16 mouse cellular contexts compared by ENCODE assay signal in the genomic region with DNA sequence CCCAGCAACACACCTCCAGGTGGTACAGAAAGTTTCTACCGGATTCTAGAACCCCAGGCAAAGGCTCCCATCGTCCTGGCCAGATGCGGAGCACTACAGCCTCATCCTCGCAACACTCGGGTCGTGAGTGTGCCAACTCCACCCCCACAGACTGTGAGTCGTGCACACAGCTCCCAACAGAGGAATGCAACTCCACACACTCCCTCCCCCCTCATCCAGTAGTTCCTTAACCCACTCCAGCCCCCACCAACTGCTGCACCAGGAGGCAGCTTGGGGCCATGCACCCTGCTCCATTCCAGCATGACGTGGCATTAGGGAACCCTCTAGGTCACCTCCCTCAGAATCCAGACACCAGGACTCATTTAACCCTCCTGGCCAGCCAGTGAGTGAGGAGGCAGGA. TPM values are rescaled to one million over a fixed set of nuclear protein-coding genes. Genes with fewer than 3 reads are reported as not detected.
DNase-seq lines count a peak whose midpoint lies in the region; ATAC-seq and TF ChIP-seq lines count a peak whose summit lies in the region.
"Had no signal": no experiment of that assay in that cellular context is flagged by ENCODE, and none has a peak within 500 bp of the region (broad histone marks: within the 10 kb centered on the region; RNA-seq: fewer than 3 reads in every experiment).

No protein-coding gene starts in this region.

- H3K9me3 ChIP-seq in intestine, embryonic 16.5 days (ENCODE audit: control insufficient read depth, low read length): no peaks in the 10 kb centered on the region
- H3K9me3 ChIP-seq in intestine, postnatal 0 days (ENCODE audit: control insufficient read depth): no peaks in the 10 kb centered on the region
- no peaks in the 10 kb centered on the region for H3K9me3 ChIP-seq in stomach, embryonic 15.5 days
- H3K9me3 ChIP-seq in stomach, postnatal 0 days (ENCODE audit: control insufficient read depth, low read length): no peaks in the 10 kb centered on the region
- H3K9me3 ChIP-seq in kidney, embryonic 16.5 days (ENCODE audit: low read length): no peaks in the 10 kb centered on the region
- H3K9me3 ChIP-seq: embryonic facial prominence, embryonic 13.5 days; forebrain, embryonic 15.5 days; hindbrain, embryonic 13.5 days; limb, embryonic 13.5 days had no signal

- DNase-seq in stomach, postnatal 0 days (ENCODE audit: low spot score): no peak
- no peak for DNase-seq in ovary, postnatal 14 days (ENCODE audit: low spot score)
- DNase-seq in layer of hippocampus, adult 8-10 months (ENCODE audit: low spot score in 2 of 2): no peak
- DNase-seq: cerebellum, adult 2 months; spleen, adult 18-20 months; thymus, adult 18-20 months had no signal

- 0 out of 2 replicates have a peak, but pooled peaks have one; percentile 19 for ATAC-seq in intestine, embryonic 16.5 days
- ATAC-seq in intestine, postnatal 0 days: no peak
- ATAC-seq in stomach, embryonic 15.5 days (ENCODE audit: insufficient read depth, low FRiP score, low read depth): peak; percentile 31; the same call in 1 of the 2 replicates
- ATAC-seq in stomach, postnatal 0 days (ENCODE audit: low FRiP score, low TSS enrichment): no peak; the same call in 1 of the 2 replicates
- 0 out of 2 replicates have a peak, but pooled peaks have one; percentile 33 for ATAC-seq in kidney, embryonic 16.5 days (ENCODE audit: low FRiP score, low TSS enrichment)
- ATAC-seq: forebrain, embryonic 15.5 days had no signal

- H3K4me2 ChIP-seq in intestine, embryonic 16.5 days (ENCODE audit: low read depth, low read length): no peak overlapping the region
- H3K4me2 ChIP-seq in intestine, postnatal 0 days (replicated peaks; ENCODE audit: low read depth): no peak overlapping the region; the same call in 1 of the 2 replicates
- H3K4me2 ChIP-seq in stomach, embryonic 15.5 days: no peak overlapping the region
- no peak overlapping the region for H3K4me2 ChIP-seq in stomach, postnatal 0 days (replicated peaks; ENCODE audit: low read depth)
- H3K4me2 ChIP-seq in kidney, embryonic 16.5 days (replicated peaks; ENCODE audit: low read depth, low read length): no peak overlapping the region
- H3K4me2 ChIP-seq: embryonic facial prominence, embryonic 13.5 days; forebrain, embryonic 15.5 days; hindbrain, embryonic 13.5 days; limb, embryonic 13.5 days had no signal

- no peak for TF ChIP-seq EP300 in stomach, postnatal 0 days (optimal IDR thresholded peaks at IDR 0.05)

- H3K4me3 ChIP-seq in intestine, embryonic 16.5 days (ENCODE audit: low read length): no peak overlapping the region
- no peak overlapping the region for H3K4me3 ChIP-seq in intestine, postnatal 0 days (ENCODE audit: low read depth, low read length)
- no peak overlapping the region for H3K4me3 ChIP-seq in stomach, embryonic 15.5 days (replicated peaks)
- no peak overlapping the region for H3K4me3 ChIP-seq in stomach, postnatal 0 days (ENCODE audit: low read depth, low read length)
- H3K4me3 ChIP-seq in kidney, embryonic 16.5 days (ENCODE audit: low read length): no peak overlapping the region
- no peak overlapping the region for H3K4me3 ChIP-seq in small intestine, adult 2 months (ENCODE audit: low read depth, low read length)
- H3K4me3 ChIP-seq: embryonic facial prominence, embryonic 13.5 days; forebrain, embryonic 15.5 days; hindbrain, embryonic 13.5 days; limb, embryonic 13.5 days had no signal

- no peak for TF ChIP-seq POLR2A in small intestine, adult 2 months (IDR thresholded peaks at IDR 0.05; ENCODE audit: low read depth, low read length)

- peaks cover 13% of the 10 kb centered on the region; the same call in 1 of the 2 replicates for H3K36me3 ChIP-seq in intestine, embryonic 16.5 days (ENCODE audit: control insufficient read depth, insufficient read depth, low read length)
- peaks cover 64% of the 10 kb centered on the region for H3K36me3 ChIP-seq in intestine, postnatal 0 days (ENCODE audit: control insufficient read depth, insufficient read depth)
- peaks cover 20% of the 10 kb centered on the region for H3K36me3 ChIP-seq in stomach, embryonic 15.5 days
- H3K36me3 ChIP-seq in stomach, postnatal 0 days (ENCODE audit: control insufficient read depth, insufficient read depth, low read length): peaks cover 17% of the 10 kb centered on the region
- H3K36me3 ChIP-seq in kidney, embryonic 16.5 days (ENCODE audit: insufficient read depth, low read length): peaks cover 27% of the 10 kb centered on the region
- peaks cover 43% of the 10 kb centered on the region for H3K36me3 ChIP-seq in small intestine, adult 2 months (ENCODE audit: control insufficient read depth, insufficient read depth, low read length)
- H3K36me3 ChIP-seq: forebrain, embryonic 15.5 days had no signal

- H3K27ac ChIP-seq in intestine, embryonic 16.5 days (ENCODE audit: low read length): peak overlapping the region; percentile 28
- no peak overlapping the region for H3K27ac ChIP-seq in intestine, postnatal 0 days (ENCODE audit: low read depth, low read length)
- H3K27ac ChIP-seq in stomach, embryonic 15.5 days: no peak overlapping the region
- H3K27ac ChIP-seq in stomach, postnatal 0 days (replicated peaks): no peak overlapping the region
- no peak overlapping the region for H3K27ac ChIP-seq in kidney, embryonic 16.5 days (ENCODE audit: low read length)
- H3K27ac ChIP-seq in small intestine, adult 2 months (ENCODE audit: insufficient read depth, low read depth, low read length): peak overlapping the region; percentile 44; the same call in 1 of the 2 replicates
- H3K27ac ChIP-seq: embryonic facial prominence, embryonic 13.5 days; forebrain, embryonic 15.5 days; hindbrain, embryonic 13.5 days; limb, embryonic 13.5 days had no signal

- TF ChIP-seq CTCF in intestine, postnatal 0 days (IDR thresholded peaks at IDR 0.05; ENCODE audit: low read depth): no peak
- TF ChIP-seq CTCF in stomach, postnatal 0 days (IDR thresholded peaks at IDR 0.05; ENCODE audit: low read depth): no peak
- no peak for TF ChIP-seq CTCF in small intestine, adult 2 months (IDR thresholded peaks at IDR 0.05; ENCODE audit: extremely low read depth, insufficient read length, insufficient replicate concordance, low read depth, low read length)

- no peaks in the 10 kb centered on the region for H3K27me3 ChIP-seq in intestine, embryonic 16.5 days (replicated peaks; ENCODE audit: control insufficient read depth, insufficient read depth, low read length)
- H3K27me3 ChIP-seq in intestine, postnatal 0 days (replicated peaks; ENCODE audit: control insufficient read depth, insufficient read depth, low read length): no peaks in the 10 kb centered on the region
- no peaks in the 10 kb centered on the region for H3K27me3 ChIP-seq in stomach, embryonic 15.5 days (replicated peaks)
- no peaks in the 10 kb centered on the region for H3K27me3 ChIP-seq in stomach, postnatal 0 days (ENCODE audit: control insufficient read depth, insufficient read depth, low read length)
- H3K27me3 ChIP-seq in kidney, embryonic 16.5 days (ENCODE audit: insufficient read depth, low read length): no peaks in the 10 kb centered on the region
- no peaks in the 10 kb centered on the region for H3K27me3 ChIP-seq in small intestine, adult 2 months (ENCODE audit: control insufficient read depth, insufficient read depth, low read length)
- H3K27me3 ChIP-seq: embryonic facial prominence, embryonic 13.5 days; forebrain, embryonic 15.5 days; hindbrain, embryonic 13.5 days; limb, embryonic 13.5 days had no signal

- peaks cover 32% of the 10 kb centered on the region for H3K4me1 ChIP-seq in intestine, embryonic 16.5 days (ENCODE audit: control insufficient read depth, insufficient read depth, low read length)
- H3K4me1 ChIP-seq in intestine, postnatal 0 days (replicated peaks; ENCODE audit: control insufficient read depth, insufficient read depth, low read length): 0 out of 2 replicates have a peak, but pooled peaks cover 5% of the 10 kb centered on the region
- peaks cover 21% of the 10 kb centered on the region; the same call in 1 of the 2 replicates for H3K4me1 ChIP-seq in stomach, embryonic 15.5 days
- no peaks in the 10 kb centered on the region for H3K4me1 ChIP-seq in stomach, postnatal 0 days (replicated peaks; ENCODE audit: control insufficient read depth, insufficient read depth)
- H3K4me1 ChIP-seq in kidney, embryonic 16.5 days (ENCODE audit: insufficient read depth, low read length): peaks cover 35% of the 10 kb centered on the region
- peaks cover 32% of the 10 kb centered on the region for H3K4me1 ChIP-seq in small intestine, adult 2 months (ENCODE audit: control insufficient read depth, insufficient read depth, insufficient read length, low read length)
- H3K4me1 ChIP-seq: forebrain, embryonic 15.5 days; hindbrain, embryonic 13.5 days had no signal

- WGBS in intestine, embryonic 16.5 days: 66% methylated on average over 8 of the region's 8 CpGs
- WGBS in intestine, postnatal 0 days: 60% methylated on average over 8 of the region's 8 CpGs
- WGBS in stomach, embryonic 15.5 days: 60% methylated on average over 8 of the region's 8 CpGs
- 57% methylated on average over 8 of the region's 8 CpGs for WGBS in stomach, postnatal 0 days
- WGBS in kidney, embryonic 16.5 days: 51% methylated on average over 8 of the region's 8 CpGs
- WGBS in small intestine, adult 2 months: 48% methylated on average over 8 of the region's 8 CpGs

- H3K9ac ChIP-seq in intestine, embryonic 16.5 days (ENCODE audit: low read depth, low read length): peak overlapping the region; percentile 24; the same call in 1 of the 2 replicates
- no peak overlapping the region for H3K9ac ChIP-seq in intestine, postnatal 0 days (ENCODE audit: low read depth, low read length)
- H3K9ac ChIP-seq in stomach, embryonic 15.5 days: no peak overlapping the region
- H3K9ac ChIP-seq in stomach, postnatal 0 days (ENCODE audit: low read length): no peak overlapping the region
- H3K9ac ChIP-seq in kidney, embryonic 16.5 days (replicated peaks; ENCODE audit: low read length): no peak overlapping the region
- H3K9ac ChIP-seq: embryonic facial prominence, embryonic 13.5 days; forebrain, embryonic 15.5 days; hindbrain, embryonic 13.5 days; limb, embryonic 13.5 days had no signal

RNA-seq across cellular contexts. Expression of a gene that starts 17.3 kb away (rescaled TPM):
- 47.1 and 47.3 TPM in 2 replicates for polyA plus RNA-seq in intestine, embryonic 16.5 days (2015; fragmentation: Nextera tagmentation; extraction: Ambion mirVana)
- polyA plus RNA-seq in intestine, postnatal 0 days (2015; fragmentation: Nextera tagmentation; extraction: Ambion mirVana): 64.4 and 72.0 TPM in 2 replicates
- 48.7 and 58.7 TPM in 2 replicates for polyA plus RNA-seq in stomach, embryonic 15.5 days (2015; fragmentation: Nextera tagmentation; extraction: Ambion mirVana)
- 56.5 and 60.4 TPM in 2 replicates for polyA plus RNA-seq in stomach, postnatal 0 days (2015; fragmentation: Nextera tagmentation; extraction: Ambion mirVana)
- polyA plus RNA-seq in kidney, embryonic 16.5 days (2015; fragmentation: Nextera tagmentation; extraction: Ambion mirVana): 57.1 and 58.6 TPM in 2 replicates
- 39.7 and 74.2 TPM in 2 replicates for polyA plus RNA-seq in small intestine, adult 2 months (2012; rRNA removed)
- 10 to 100 TPM; 41.3 to 48.8 (median 46.4) TPM for total RNA-seq in layer of hippocampus, adult 8-10 months (2022)
- total RNA-seq: monocyte, adult 5-6 weeks had no signal

Comparison
In these comparisons a context has a peak if more than half of its experiments do, and no peak if none do; other contexts are left out.
1. ATAC-seq: peak in intestine, embryonic 16.5 days (single experiment), stomach, embryonic 15.5 days (single experiment) and kidney, embryonic 16.5 days (single experiment); none in intestine, postnatal 0 days (single experiment) and stomach, postnatal 0 days (single experiment).
2. H3K27ac ChIP-seq: peak in intestine, embryonic 16.5 days (single experiment) and small intestine, adult 2 months (single experiment); none in intestine, postnatal 0 days (single experiment), stomach, embryonic 15.5 days (single experiment), stomach, postnatal 0 days (single experiment) and kidney, embryonic 16.5 days (single experiment).